Mouse (Mus musculus) forebrain, embryonic 13.5 days (tissue): ENCODE data around the gene Plk5. TPM values are rescaled to one million over a fixed set of nuclear protein-coding genes. Genes with fewer than 3 reads are reported as not detected.

ENCODE experiments used
- ATAC-seq: fragments of 200-750 bp; cut with Nextera tagmentation; 2 replicates; pipeline ENCODE4 v1.8.0; 2017
- H3K27ac ChIP-seq: fragments of 300-500 bp; sonication (generic); 2 replicates; pipeline ENCODE4 v1.5.1; 2015; ENCODE audit warnings: inconsistent platforms, mild to moderate bottlenecking, moderate library complexity
- H3K27me3 ChIP-seq: fragments of 300-500 bp; sonication (generic); 2 replicates; pipeline ENCODE4 v1.6.1; 2015; ENCODE audit warnings: mild to moderate bottlenecking, inconsistent platforms
- H3K36me3 ChIP-seq: fragments of 300-500 bp; sonication (generic); 2 replicates; pipeline ENCODE4 v1.6.1; 2015; ENCODE audit warnings: mild to moderate bottlenecking, inconsistent platforms; ENCODE audit not compliant: poor library complexity, severe bottlenecking
- H3K4me1 ChIP-seq: fragments of 300-500 bp; sonication (generic); 2 replicates; pipeline ENCODE4 v1.6.1; 2015; ENCODE audit warnings: inconsistent platforms
- H3K4me2 ChIP-seq: fragments of 300-500 bp; sonication (generic); 2 replicates; pipeline ENCODE4 v1.6.1; 2015; ENCODE audit warnings: inconsistent platforms, mild to moderate bottlenecking, moderate library complexity
- H3K4me3 ChIP-seq: fragments of 300-500 bp; sonication (generic); 2 replicates; pipeline ENCODE4 v1.5.1; 2015; ENCODE audit warnings: mild to moderate bottlenecking, inconsistent platforms
- H3K9ac ChIP-seq: fragments of 300-500 bp; sonication (generic); 2 replicates; pipeline ENCODE4 v1.6.1; 2015; ENCODE audit warnings: mild to moderate bottlenecking, inconsistent platforms
- H3K9me3 ChIP-seq: fragments of 300-500 bp; sonication (generic); replicated peaks from 2 replicates; pipeline ENCODE4 v1.6.1; 2016; ENCODE audit warnings: inconsistent platforms
- WGBS: fragments of 180-500 bp; shearing (Covaris S2); methylation state at CpG from one replicate; pipeline ENCODE4 v1.1.7; 2015; 5-methylcytosine and 5-hydroxymethylcytosine counted together
- polyA plus RNA-seq: library from polyadenylated mRNA; unstranded; fragments of >200 nt; fragmentation: Nextera tagmentation; extraction: Ambion mirVana; gene quantifications from 2 replicates; pipeline ENCODE4 v1.2.1, GENCODE M21; 2015

Gene Plk5
- polyA plus RNA-seq = 0.40 and 0.64 TPM in 2 replicates

GRCm38 (mm10) chr10:80356001-80356682 is at the start of gene Plk5:
Plk5 (plus strand) TSS chr10:80356459.
- Histone ChIP-seq H3K27ac (no peak within 1 kb of the TSS), H3K4me3 (peak within 1 kb of the TSS; percentile 32), H3K4me1 (peaks cover 27% of the 10 kb centered on the region), H3K9me3 (no peaks in the 10 kb centered on the region), H3K36me3 (no peaks in the 10 kb centered on the region), H3K9ac (peak within 1 kb of the TSS; percentile 21; the same call in 1 of the 2 replicates), H3K4me2 (peak within 1 kb of the TSS; percentile 60), H3K27me3 (peaks cover 97% of the 10 kb centered on the region)
- 1% methylated on average over 45 of the region's 53 CpGs for WGBS
- ATAC-seq = 0 out of 2 replicates have a peak, but pooled peaks have one; percentile 61

GRCm38 (mm10) chr10:80311560-80311959 is 44.7 kb upstream of the Plk5 start:
- H3K4me3 ChIP-seq = no peak overlapping the region
- H3K4me2 ChIP-seq = no peak overlapping the region
- H3K27ac ChIP-seq = no peak overlapping the region
- WGBS = 91% methylated on average over 15 of the region's 16 CpGs
- H3K27me3 ChIP-seq = 0 out of 2 replicates have a peak, but pooled peaks cover 3% of the 10 kb centered on the region
- peaks cover 100% of the 10 kb centered on the region for H3K36me3 ChIP-seq
- H3K9ac ChIP-seq = no peak overlapping the region
- peaks cover 39% of the 10 kb centered on the region for H3K4me1 ChIP-seq
- no peaks in the 10 kb centered on the region for H3K9me3 ChIP-seq
- ATAC-seq = no peak

GRCm38 (mm10) chr10:80312586-80313504 is 43.4 kb upstream of the Plk5 start:
- no peaks in the 10 kb centered on the region for H3K9me3 ChIP-seq
- H3K9ac ChIP-seq = no peak overlapping the region
- peaks cover 50% of the 10 kb centered on the region for H3K4me1 ChIP-seq
- 79% methylated on average over 54 of the region's 54 CpGs for WGBS
- 0 out of 2 replicates have a peak, but pooled peaks cover 3% of the 10 kb centered on the region for H3K27me3 ChIP-seq
- H3K27ac ChIP-seq = no peak overlapping the region
- ATAC-seq = no peak
- peaks cover 100% of the 10 kb centered on the region for H3K36me3 ChIP-seq
- no peak overlapping the region for H3K4me2 ChIP-seq
- no peak overlapping the region for H3K4me3 ChIP-seq

GRCm38 (mm10) chr10:80313627-80314201 is 42.5 kb upstream of the Plk5 start:
- Histone ChIP-seq H3K4me3 (no peak overlapping the region), H3K36me3 (peaks cover 100% of the 10 kb centered on the region), H3K9me3 (no peaks in the 10 kb centered on the region), H3K4me2 (no peak overlapping the region), H3K27me3 (0 out of 2 replicates have a peak, but pooled peaks cover 3% of the 10 kb centered on the region), H3K9ac (no peak overlapping the region), H3K27ac (no peak overlapping the region), H3K4me1 (peaks cover 54% of the 10 kb centered on the region)
- 71% methylated on average over 20 of the region's 20 CpGs for WGBS
- ATAC-seq = no peak

- 59% methylated on average over 15 of the region's 16 CpGs for WGBS
- Histone ChIP-seq H3K4me1 (peaks cover 63% of the 10 kb centered on the region), H3K36me3 (peaks cover 94% of the 10 kb centered on the region)
Observed at GRCm38 (mm10) chr10:80314494-80315001, 41.7 kb upstream of the Plk5 start.

GRCm38 (mm10) chr10:80315315-80315714 is 40.9 kb upstream of the Plk5 start:
- Histone ChIP-seq H3K4me2 (no peak overlapping the region), H3K4me1 (peaks cover 68% of the 10 kb centered on the region), H3K27ac (no peak overlapping the region), H3K9ac (0 out of 2 replicates have a peak overlapping the region, but pooled peaks have one; percentile 46), H3K27me3 (0 out of 2 replicates have a peak, but pooled peaks cover 3% of the 10 kb centered on the region), H3K36me3 (peaks cover 86% of the 10 kb centered on the region), H3K9me3 (no peaks in the 10 kb centered on the region), H3K4me3 (no peak overlapping the region)
- 63% methylated on average over 27 of the region's 27 CpGs for WGBS
- ATAC-seq = no peak

More at GRCm38 (mm10) chr10:80314494-80315001, 41.7 kb upstream of the Plk5 start:
- no peak overlapping the region for H3K4me3 ChIP-seq
- no peak for ATAC-seq
- H3K9ac ChIP-seq = no peak overlapping the region
- no peak overlapping the region for H3K4me2 ChIP-seq
- 0 out of 2 replicates have a peak, but pooled peaks cover 3% of the 10 kb centered on the region for H3K27me3 ChIP-seq
- H3K27ac ChIP-seq = no peak overlapping the region
- no peaks in the 10 kb centered on the region for H3K9me3 ChIP-seq

GRCm38 (mm10) chr10:80316359-80316781 is 39.9 kb upstream of the Plk5 start:
- peaks cover 71% of the 10 kb centered on the region for H3K4me1 ChIP-seq
- ATAC-seq = peak; percentile 48

GRCm38 (mm10) chr10:80317011-80317410 is 39.2 kb upstream of the Plk5 start:
- Histone ChIP-seq H3K4me3 (no peak overlapping the region), H3K4me2 (peak overlapping the region; percentile 22; the same call in 1 of the 2 replicates), H3K4me1 (peaks cover 71% of the 10 kb centered on the region), H3K27ac (peak overlapping the region; percentile 52; the same call in 1 of the 2 replicates), H3K27me3 (0 out of 2 replicates have a peak, but pooled peaks cover 3% of the 10 kb centered on the region), H3K9me3 (no peaks in the 10 kb centered on the region), H3K9ac (no peak overlapping the region), H3K36me3 (peaks cover 69% of the 10 kb centered on the region)
- no peak for ATAC-seq
- 68% methylated on average over 9 of the region's 10 CpGs for WGBS

More at GRCm38 (mm10) chr10:80316359-80316781, 39.9 kb upstream of the Plk5 start:
- H3K9me3 ChIP-seq = no peaks in the 10 kb centered on the region
- WGBS = 28% methylated on average over 11 of the region's 11 CpGs
- H3K9ac ChIP-seq = peak overlapping the region; percentile 46; the same call in 1 of the 2 replicates
- H3K4me2 ChIP-seq = peak overlapping the region; percentile 22; the same call in 1 of the 2 replicates
- H3K4me3 ChIP-seq = no peak overlapping the region
- peaks cover 75% of the 10 kb centered on the region for H3K36me3 ChIP-seq
- peak overlapping the region; percentile 52 for H3K27ac ChIP-seq
- H3K27me3 ChIP-seq = 0 out of 2 replicates have a peak, but pooled peaks cover 3% of the 10 kb centered on the region

GRCm38 (mm10) chr10:80320340-80320760 is 35.9 kb upstream of the Plk5 start, which contains the start of gene 2310011J03Rik:
2310011J03Rik (minus strand) TSS chr10:80320537.
- WGBS = under 1% methylated on average over 34 of the region's 34 CpGs
- Histone ChIP-seq H3K4me2 (peak within 1 kb of the TSS; percentile 94), H3K4me1 (peaks cover 59% of the 10 kb centered on the region)

GRCm38 (mm10) chr10:80321014-80321669 is 35.1 kb upstream of the Plk5 start:
- Histone ChIP-seq H3K4me2 (no peak overlapping the region), H3K36me3 (peaks cover 28% of the 10 kb centered on the region), H3K4me1 (peaks cover 51% of the 10 kb centered on the region), H3K9ac (no peak overlapping the region), H3K27ac (no peak overlapping the region; the same call in 1 of the 2 replicates), H3K9me3 (no peaks in the 10 kb centered on the region), H3K4me3 (no peak overlapping the region), H3K27me3 (0 out of 2 replicates have a peak, but pooled peaks cover 3% of the 10 kb centered on the region)
- WGBS = 81% methylated on average over 6 of the region's 6 CpGs
- no peak for ATAC-seq

More at GRCm38 (mm10) chr10:80320340-80320760, 35.9 kb upstream of the Plk5 start, which contains the start of gene 2310011J03Rik:
- peak within 1 kb of the TSS; percentile 82 for H3K9ac ChIP-seq
- ATAC-seq = peak; percentile 71
- H3K27ac ChIP-seq = peak within 1 kb of the TSS; percentile 41; the same call in 1 of the 2 replicates
- peak within 1 kb of the TSS; percentile 79 for H3K4me3 ChIP-seq
- 0 out of 2 replicates have a peak, but pooled peaks cover 3% of the 10 kb centered on the region for H3K27me3 ChIP-seq
- H3K9me3 ChIP-seq = no peaks in the 10 kb centered on the region
- H3K36me3 ChIP-seq = peaks cover 36% of the 10 kb centered on the region
